Mouse (Mus musculus) heart, postnatal 0 days (tissue): Measurements from ENCODE around the gene Atxn1. TPM values are rescaled to one million over a fixed set of nuclear protein-coding genes. Genes with fewer than 3 reads are reported as not detected.
A peak's percentile ranks its signal among the peaks of the same experiment; 100 is the strongest.

Experiments used
- ATAC-seq: fragments of 200-750 bp; cut with Nextera tagmentation; 2 replicates; pipeline ENCODE4 v1.8.0; 2017; ENCODE audit warnings: low read depth, moderate number of reproducible peaks, moderate library complexity; ENCODE audit not compliant: insufficient read depth
- DNase-seq: peaks from one replicate; pipeline ENCODE4 v3.0.0-alpha.2; 2016; ENCODE audit warnings: low spot score
- H3K27ac ChIP-seq: fragments of 300-500 bp; sonication (generic); 2 replicates; pipeline ENCODE4 v1.5.1; 2014; ENCODE audit warnings: low read depth, mild to moderate bottlenecking
- H3K27me3 ChIP-seq: fragments of 300-500 bp; sonication (generic); 2 replicates; pipeline ENCODE4 v1.6.1; 2014; ENCODE audit warnings: low read length, mixed read lengths; ENCODE audit not compliant: control insufficient read depth, insufficient read depth
- H3K36me3 ChIP-seq: fragments of 300-500 bp; sonication (generic); replicated peaks from 2 replicates; pipeline ENCODE4 v1.6.1; 2014; ENCODE audit warnings: low read length, mixed read lengths; ENCODE audit not compliant: control insufficient read depth, insufficient read depth
- H3K4me1 ChIP-seq: fragments of 300-500 bp; sonication (generic); 2 replicates; pipeline ENCODE4 v1.6.1; 2014; ENCODE audit warnings: antibody characterized with exemption; ENCODE audit not compliant: control insufficient read depth, insufficient read depth
- H3K4me2 ChIP-seq: fragments of 300-500 bp; sonication (generic); 2 replicates; pipeline ENCODE4 v1.6.1; 2014; ENCODE audit warnings: low read depth, mild to moderate bottlenecking, low read length, moderate library complexity
- H3K4me3 ChIP-seq: fragments of 300-500 bp; sonication (generic); 2 replicates; pipeline ENCODE4 v1.5.1; 2014; ENCODE audit warnings: low read depth, low read length
- H3K9ac ChIP-seq: fragments of 300-500 bp; sonication (generic); replicated peaks from 2 replicates; pipeline ENCODE4 v1.6.1; 2014; ENCODE audit warnings: low read depth, low read length, mixed read lengths
- H3K9me3 ChIP-seq: fragments of 300-500 bp; sonication (generic); replicated peaks from 2 replicates; pipeline ENCODE4 v1.6.1; 2016; ENCODE audit warnings: low read length; ENCODE audit not compliant: control insufficient read depth
- CTCF ChIP-seq: IDR thresholded peaks from 2 replicates; pipeline ENCODE4 v1.5.1; 2016; ENCODE audit warnings: antibody characterized with exemption, control low read depth, low read depth
- EP300 ChIP-seq: IDR thresholded peaks from 2 replicates; pipeline ENCODE4 v1.6.1; 2016; ENCODE audit warnings: antibody characterized with exemption, low read depth
- WGBS: fragments of 180-500 bp; shearing (Covaris S2); extraction: QIAGEN DNeasy Blood & Tissue Kit; methylation state at CpG from one replicate; pipeline ENCODE4 v1.1.7; 2014; 5-methylcytosine and 5-hydroxymethylcytosine counted together
- polyA plus RNA-seq: library from polyadenylated mRNA; unstranded; fragments of >200 nt; fragmentation: Nextera tagmentation; extraction: Ambion mirVana; gene quantifications from 2 replicates; pipeline ENCODE4 v1.2.1, GENCODE M21; 2015
- total RNA-seq: library from RNA; depleted of rRNA; stranded (reverse); fragments of >200 nt; gene quantifications from 2 replicates; pipeline ENCODE4 v1.2.3, GENCODE M21; 2014; ENCODE audit warnings: low replicate concordance

Gene Atxn1
- total and polyA plus RNA-seq, 2 experiments from 2014 or later, result 10.3 to 15.0 TPM

DNA sequence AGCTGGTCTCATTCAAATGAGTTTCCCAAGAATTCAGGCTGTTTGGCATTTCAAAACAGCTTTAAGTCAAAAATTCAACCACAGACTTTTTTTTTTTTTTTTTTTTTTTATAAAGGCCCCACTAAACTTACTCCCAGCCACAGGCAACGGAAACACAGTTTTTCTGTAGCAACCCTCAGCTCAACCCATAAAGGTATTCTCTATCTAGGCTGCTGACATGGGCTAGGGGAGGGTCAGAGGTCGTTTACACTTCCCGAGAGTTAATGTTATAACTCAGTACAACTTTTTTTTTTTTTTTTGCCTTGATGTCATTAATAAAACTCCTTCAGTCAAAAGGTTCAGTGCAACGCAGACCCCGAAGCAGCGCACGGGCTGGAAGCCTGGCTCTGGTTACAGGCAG, 93.3 kb downstream of the Atxn1 start:
- Histone ChIP-seq H3K9ac (no peak overlapping the region; the same call in 1 of the 2 replicates), H3K27ac (peak overlapping the region; percentile 10; the same call in 1 of the 2 replicates), H3K27me3 (no peaks in the 10 kb centered on the region), H3K4me3 (peak overlapping the region; percentile 8; the same call in 1 of the 2 replicates), H3K36me3 (no peaks in the 10 kb centered on the region; the same call in 1 of the 2 replicates), H3K4me2 (peak overlapping the region; percentile 28; the same call in 1 of the 2 replicates), H3K4me1 (no peaks in the 10 kb centered on the region), H3K9me3 (no peaks in the 10 kb centered on the region)
- DNase-seq, result no peak
- 74% methylated on average over 7 of the region's 7 CpGs for WGBS
- no peak for ATAC-seq
- no peak for TF ChIP-seq EP300
- TF ChIP-seq CTCF, result no peak

DNA sequence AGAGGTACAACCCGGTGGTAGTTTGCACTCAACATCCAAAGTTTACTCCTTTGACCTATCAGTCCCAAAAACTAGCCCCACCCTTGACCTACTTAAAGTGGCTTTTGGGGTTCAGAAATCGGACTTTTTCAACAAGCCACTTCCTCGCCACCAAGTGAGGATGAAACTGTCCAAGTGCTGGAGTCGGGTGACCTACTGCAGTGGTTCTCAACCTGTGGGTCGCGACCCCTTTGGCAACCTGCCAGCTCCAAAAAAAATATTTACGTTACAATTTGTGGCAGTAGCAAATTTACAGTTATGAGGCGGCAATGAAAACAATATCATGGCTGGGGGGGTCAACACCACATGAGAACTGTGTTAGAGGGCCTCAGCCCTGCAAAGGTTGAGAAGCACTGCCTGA, 95.9 kb downstream of the Atxn1 start:
- 86% methylated on average over 8 of the region's 8 CpGs for WGBS
- no peaks in the 10 kb centered on the region; the same call in 1 of the 2 replicates for H3K36me3 ChIP-seq
- no peak overlapping the region for H3K27ac ChIP-seq
- DNase-seq (no peak), ATAC-seq (no peak)
- H3K4me3 ChIP-seq, result no peak overlapping the region
- H3K27me3 ChIP-seq, result no peaks in the 10 kb centered on the region
- H3K9ac ChIP-seq, result no peak overlapping the region
- H3K9me3 ChIP-seq, result no peaks in the 10 kb centered on the region
- TF ChIP-seq CTCF (no peak), EP300 (no peak)
- no peak overlapping the region for H3K4me2 ChIP-seq
- no peaks in the 10 kb centered on the region for H3K4me1 ChIP-seq

DNA sequence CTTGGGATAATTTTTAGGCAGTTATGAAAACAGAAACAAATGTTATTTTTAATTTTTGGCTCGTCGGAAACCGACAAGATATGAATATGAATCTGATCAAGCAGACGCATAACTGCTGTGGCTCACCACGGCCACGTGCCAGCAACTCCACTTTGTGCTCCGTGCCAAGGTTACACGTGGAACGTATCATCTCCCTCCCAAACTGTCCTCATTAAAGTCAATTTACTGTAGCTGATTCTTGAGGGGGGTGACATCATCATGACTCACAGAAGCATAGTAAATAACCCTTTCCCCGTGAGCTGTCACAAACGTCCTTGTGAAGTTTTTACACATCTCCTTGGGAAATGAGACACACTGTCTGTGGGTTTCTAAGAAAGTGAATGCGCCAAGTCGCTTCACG, 97.5 kb downstream of the Atxn1 start:
- H3K36me3 ChIP-seq, result no peaks in the 10 kb centered on the region; the same call in 1 of the 2 replicates
- H3K4me2 ChIP-seq, result no peak overlapping the region
- no peak overlapping the region for H3K9ac ChIP-seq
- H3K9me3 ChIP-seq, result no peaks in the 10 kb centered on the region
- H3K4me1 ChIP-seq, result no peaks in the 10 kb centered on the region
- no peak overlapping the region for H3K4me3 ChIP-seq
- no peak overlapping the region for H3K27ac ChIP-seq
- no peak for ATAC-seq
- DNase-seq, result peak; percentile 33
- TF ChIP-seq CTCF, result no peak
- TF ChIP-seq EP300, result no peak
- 55% methylated on average over 14 of the region's 14 CpGs for WGBS
- H3K27me3 ChIP-seq, result no peaks in the 10 kb centered on the region

DNA sequence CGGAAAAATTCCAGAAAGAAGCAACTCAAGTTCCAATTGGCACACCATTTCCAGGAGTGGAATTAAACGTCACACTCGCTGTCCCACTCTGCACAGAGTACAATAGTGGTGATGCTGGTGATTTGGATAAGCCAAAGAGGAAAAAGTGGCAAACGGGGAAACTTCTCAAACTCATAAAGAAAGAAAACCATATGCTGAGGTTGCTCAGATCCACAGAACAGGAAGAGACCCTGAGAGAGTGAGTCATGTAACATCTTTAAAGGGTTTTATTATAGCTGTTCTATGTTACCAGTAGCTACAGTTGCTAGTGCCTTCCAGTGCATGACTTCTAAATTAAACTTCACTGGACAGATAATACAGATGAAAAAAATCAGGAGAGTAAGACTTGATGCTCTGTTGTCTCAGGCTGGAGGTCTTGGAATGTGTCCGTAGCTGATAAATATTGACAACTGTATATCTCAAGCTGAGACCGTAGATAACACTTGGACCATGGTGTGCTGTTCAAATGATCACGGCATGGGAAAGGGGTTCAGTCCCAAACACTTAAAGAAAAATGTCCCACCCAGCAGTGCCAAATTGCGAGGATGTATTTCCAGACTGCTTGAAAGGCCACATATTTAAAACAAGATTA, 98.1 kb downstream of the Atxn1 start:
- no peak for ATAC-seq
- WGBS, result 72% methylated on average over 8 of the region's 8 CpGs
- H3K27me3 ChIP-seq, result no peaks in the 10 kb centered on the region

DNA sequence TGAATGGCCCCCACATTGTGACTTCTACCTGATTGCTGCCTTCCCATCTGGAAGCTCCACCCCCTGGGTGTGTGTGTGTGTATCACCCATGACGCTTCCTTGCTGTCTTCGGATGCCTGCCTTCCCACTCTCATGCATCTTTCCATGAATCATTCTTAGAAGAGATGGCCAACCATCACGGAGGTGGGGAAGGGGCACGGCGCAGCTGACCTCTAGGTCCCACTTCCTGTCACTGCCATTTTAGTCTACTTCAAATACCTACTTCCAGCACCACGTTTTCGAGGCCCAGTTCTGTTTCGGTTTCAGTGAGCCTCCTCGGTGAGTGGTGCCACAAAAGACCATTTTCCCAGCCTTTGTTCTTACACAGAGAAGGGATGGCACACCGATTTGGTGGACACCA, 99.2 kb downstream of the Atxn1 start:
- no peaks in the 10 kb centered on the region for H3K36me3 ChIP-seq
- no peak for TF ChIP-seq EP300
- TF ChIP-seq CTCF, result no peak
- H3K4me2 ChIP-seq, result no peak overlapping the region
- no peaks in the 10 kb centered on the region for H3K9me3 ChIP-seq
- DNase-seq (no peak), ATAC-seq (no peak)
- no peak overlapping the region for H3K4me3 ChIP-seq
- no peaks in the 10 kb centered on the region for H3K27me3 ChIP-seq
- 94% methylated on average over 10 of the region's 10 CpGs for WGBS
- no peak overlapping the region for H3K27ac ChIP-seq
- no peak overlapping the region for H3K9ac ChIP-seq
- H3K4me1 ChIP-seq, result peaks cover 5% of the 10 kb centered on the region; the same call in 1 of the 2 replicates

More for the DNA sequence above, 98.1 kb downstream of the Atxn1 start:
- TF ChIP-seq CTCF (no peak), EP300 (no peak)
- Histone ChIP-seq H3K4me1 (no peaks in the 10 kb centered on the region; the same call in 1 of the 2 replicates), H3K9me3 (no peaks in the 10 kb centered on the region), H3K9ac (no peak overlapping the region), H3K27ac (no peak overlapping the region), H3K4me3 (no peak overlapping the region), H3K36me3 (no peaks in the 10 kb centered on the region; the same call in 1 of the 2 replicates), H3K4me2 (no peak overlapping the region)
- DNase-seq, result no peak

DNA sequence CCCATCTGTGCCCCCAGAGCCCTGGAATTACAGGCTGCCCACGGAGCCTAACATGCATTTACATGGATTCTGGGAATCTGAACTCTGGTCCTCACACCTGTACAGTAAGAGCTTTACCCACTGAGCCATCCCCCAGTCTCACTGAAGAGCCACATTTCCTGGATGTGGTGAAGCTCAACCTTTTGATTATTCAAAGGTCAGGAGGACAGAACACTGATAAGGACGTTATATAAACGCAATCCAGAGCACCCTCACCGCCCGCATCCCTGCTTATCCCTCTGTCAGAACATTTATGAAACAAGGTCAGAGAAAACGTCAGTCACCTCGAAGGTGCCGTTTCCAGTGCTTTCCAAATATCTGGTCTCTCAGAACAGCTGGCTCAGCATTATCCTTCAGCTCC, 101.0 kb downstream of the Atxn1 start:
- Histone ChIP-seq H3K36me3 (no peaks in the 10 kb centered on the region), H3K4me2 (no peak overlapping the region), H3K4me1 (peaks cover 5% of the 10 kb centered on the region; the same call in 1 of the 2 replicates), H3K4me3 (no peak overlapping the region), H3K9me3 (no peaks in the 10 kb centered on the region), H3K9ac (no peak overlapping the region), H3K27me3 (no peaks in the 10 kb centered on the region), H3K27ac (no peak overlapping the region)
- ATAC-seq (no peak), DNase-seq (no peak)
- TF ChIP-seq CTCF, result no peak
- no peak for TF ChIP-seq EP300
- WGBS, result 54% methylated on average over 8 of the region's 8 CpGs
